Mouse (Mus musculus) frontal cortex, postnatal 10 days (tissue): ENCODE data around the gene Tsfm.
A peak's percentile ranks its signal among the peaks of the same experiment; 100 is the strongest.

Experiments
- DNase-seq, 2 experiments: peaks; one replicate each; pipeline ENCODE4 v3.0.0; 2022; ENCODE audit warnings: low spot score in 2 of 2, mixed read lengths in 1 of 2

Tsfm gene

GRCm38 (mm10) chr10:126962271-126962965 lies 68.2 kb downstream of the Tsfm start:
- no peak for DNase-seq

- peak in 1 of 2 experiments; percentile 65 for DNase-seq
These were observed 68.9 kb downstream of the Tsfm start for GRCm38 (mm10) chr10:126961757-126962156.
